Comparison of ENCODE assay signal across 8 mouse cellular contexts in the genomic region with DNA sequence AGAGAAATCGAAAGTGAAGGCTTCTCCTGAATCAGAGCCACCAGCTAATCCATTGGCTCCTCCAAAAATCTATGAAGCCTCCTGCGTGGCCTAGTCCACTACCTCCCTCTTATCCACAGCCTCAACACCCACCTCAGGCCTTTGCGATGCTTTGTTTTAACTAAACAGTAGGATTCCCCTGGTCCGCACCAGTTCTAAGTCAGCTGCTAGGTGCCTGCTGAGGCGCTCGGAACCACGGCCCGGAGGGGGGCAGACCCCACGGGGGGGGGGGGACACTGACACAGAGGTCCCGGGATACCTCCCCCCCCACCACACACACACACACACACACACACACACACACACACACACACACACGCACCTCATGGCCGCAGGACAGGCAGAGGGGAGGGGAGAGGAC.
DNase-seq lines count a peak whose midpoint lies in the region; ATAC-seq and TF ChIP-seq lines count a peak whose summit lies in the region.

No protein-coding gene starts in this region.

- 74% methylated on average over 10 of the region's 12 CpGs for WGBS in kidney, embryonic 14.5 days
- 71% methylated on average over 9 of the region's 12 CpGs for WGBS in forebrain, embryonic 11.5 days
- 74% methylated on average over 12 of the region's 12 CpGs for WGBS in liver, embryonic 14.5 days (ENCODE audit: insufficient replicate concordance)

- H3K27me3 ChIP-seq in kidney, embryonic 14.5 days (ENCODE audit: control insufficient read depth, insufficient read depth, low read length): no peaks in the 10 kb centered on the region
- no peaks in the 10 kb centered on the region for H3K27me3 ChIP-seq in Patski
- H3K27me3 ChIP-seq in forebrain, embryonic 11.5 days (ENCODE audit: control insufficient read depth, insufficient read depth, low read length): no peaks in the 10 kb centered on the region
- H3K27me3 ChIP-seq in liver, embryonic 14.5 days (ENCODE audit: control insufficient read depth, insufficient read depth, low read length): no peaks in the 10 kb centered on the region

- no peak overlapping the region for H3K4me2 ChIP-seq in kidney, embryonic 14.5 days (replicated peaks; ENCODE audit: low read depth, low read length)
- no peak overlapping the region for H3K4me2 ChIP-seq in forebrain, embryonic 11.5 days (ENCODE audit: low read depth, low read length, severe bottlenecking)
- no peak overlapping the region for H3K4me2 ChIP-seq in liver, embryonic 14.5 days (ENCODE audit: low read depth)

- H3K4me3 ChIP-seq in kidney, embryonic 14.5 days (ENCODE audit: low read length): no peak overlapping the region
- no peak overlapping the region for H3K4me3 ChIP-seq in forebrain, embryonic 11.5 days (ENCODE audit: low read depth, low read length)
- H3K4me3 ChIP-seq in liver, embryonic 14.5 days (ENCODE audit: insufficient read depth in 1 of 2, low read depth in 2 of 2, low read length in 2 of 2): no peak overlapping the region

- no peak for DNase-seq in kidney, postnatal 14 days
- DNase-seq in Patski (ENCODE audit: low read depth, low spot score): peak; percentile 6
- no peak for DNase-seq in forebrain, embryonic 11.5 days (ENCODE audit: low spot score)
- peak in 1 of 3 experiments; percentile 37 for DNase-seq in liver, embryonic 14.5 days (ENCODE audit: low read depth in 3 of 3, low spot score in 3 of 3)
- DNase-seq in ovary, postnatal 14 days (ENCODE audit: low spot score): no peak
- no peak for DNase-seq in left cerebral cortex, adult 9 months (ENCODE audit: low spot score in 2 of 2)
- DNase-seq in cerebellum, adult 8-10 months: no peak

- TF ChIP-seq CTCF in Patski (IDR thresholded peaks at IDR 0.05): no peak
- no peak for TF ChIP-seq CTCF in liver, embryonic 14.5 days (IDR thresholded peaks at IDR 0.05; ENCODE audit: low read depth)

- H3K9ac ChIP-seq in kidney, embryonic 14.5 days (ENCODE audit: low read depth, low read length): no peak overlapping the region
- H3K9ac ChIP-seq in forebrain, embryonic 11.5 days (ENCODE audit: low read length): no peak overlapping the region
- no peak overlapping the region for H3K9ac ChIP-seq in liver, embryonic 14.5 days (replicated peaks)

- peak; percentile 93; the same call in 1 of the 2 replicates for ATAC-seq in kidney, embryonic 14.5 days (ENCODE audit: low FRiP score, low TSS enrichment)
- ATAC-seq in Patski: peak; percentile 99
- peak; percentile 82 for ATAC-seq in forebrain, embryonic 11.5 days (replicated peaks; ENCODE audit: low FRiP score)
- ATAC-seq in liver, embryonic 14.5 days (ENCODE audit: insufficient read depth): peak; percentile 92

- in situ Hi-C loops in Patski (cut with MboI; ENCODE audit: low pct_unique_long_range_greater_than_20kb): no loop called here

- H3K27ac ChIP-seq in kidney, embryonic 14.5 days (ENCODE audit: low read depth, low read length): no peak overlapping the region
- no peak overlapping the region for H3K27ac ChIP-seq in forebrain, embryonic 11.5 days (ENCODE audit: low read depth, low read length)
- no peak overlapping the region for H3K27ac ChIP-seq in liver, embryonic 14.5 days

- no peaks in the 10 kb centered on the region for H3K4me1 ChIP-seq in kidney, embryonic 14.5 days (ENCODE audit: control insufficient read depth, insufficient read depth, low read length)
- no peaks in the 10 kb centered on the region for H3K4me1 ChIP-seq in forebrain, embryonic 11.5 days (replicated peaks; ENCODE audit: control insufficient read depth, insufficient read depth, low read length)
- peaks cover 9 to 24% of the 10 kb centered on the region in 2 experiments for H3K4me1 ChIP-seq in liver, embryonic 14.5 days (replicated peaks; ENCODE audit: control insufficient read depth in 2 of 2, insufficient read depth in 2 of 2, low read length in 1 of 2)

- no peaks in the 10 kb centered on the region for H3K9me3 ChIP-seq in kidney, embryonic 14.5 days (ENCODE audit: control insufficient read depth, low read length)
- H3K9me3 ChIP-seq in forebrain, embryonic 11.5 days (ENCODE audit: control insufficient read depth, low read length): no peaks in the 10 kb centered on the region; the same call in 1 of the 2 replicates
- no peaks in the 10 kb centered on the region for H3K9me3 ChIP-seq in liver, embryonic 14.5 days (ENCODE audit: control insufficient read depth, low read length)

- no peak for TF ChIP-seq EP300 in liver, embryonic 14.5 days (IDR thresholded peaks at IDR 0.05; ENCODE audit: low read depth)

- no peaks in the 10 kb centered on the region for H3K36me3 ChIP-seq in kidney, embryonic 14.5 days (ENCODE audit: control insufficient read depth, insufficient read depth, low read length)
- no peaks in the 10 kb centered on the region for H3K36me3 ChIP-seq in forebrain, embryonic 11.5 days (ENCODE audit: control insufficient read depth, insufficient read depth, low read length)
- H3K36me3 ChIP-seq in liver, embryonic 14.5 days (replicated peaks; ENCODE audit: control insufficient read depth, insufficient read depth, low read depth): no peaks in the 10 kb centered on the region

- CTCF ChIA-PET in Patski (lab: Charles Lee): no interaction called here

- POLR2A ChIA-PET in Patski (lab: Charles Lee): no interaction called here
